Mouse (Mus musculus): ENCODE data around the gene Spef1. TPM values are rescaled to one million over a fixed set of nuclear protein-coding genes. Genes with fewer than 3 reads are reported as not detected.
A peak's percentile ranks its signal among the peaks of the same experiment; 100 is the strongest.

The Spef1 gene
- total RNA-seq, 2 experiments from 2014 or later, result 5.7 to 6.2 TPM

GRCm38 (mm10) chr2:131209125-131209795 is 22.2 kb upstream of the Spef1 start:
- DNase-seq, result peak in 1 of 2 experiments; percentile 22
- intact Hi-C loops (cut with DNase I), result loop anchor here (2.0 kb wide), 2 partner anchors 54 to 114 kb away; partner anchors contain the start of gene Pank2

- intact Hi-C loops (cut with DNase I), result loop anchor here (2.0 kb wide), 2 partner anchors 54 to 114 kb away; partner anchors contain the start of gene Pank2
- DNase-seq, result no peak
Measured at GRCm38 (mm10) chr2:131208356-131208755, 21.3 kb upstream of the Spef1 start.

- intact Hi-C loops (cut with DNase I), result no loop called here
- no peak for DNase-seq
Measured at GRCm38 (mm10) chr2:131206778-131207177, 19.7 kb upstream of the Spef1 start, which contains the start of gene Ap5s1. Gene Ap5s1, plus strand, starts transcription at chr2:131207078.

GRCm38 (mm10) chr2:131205521-131206182 is 18.6 kb upstream of the Spef1 start:
- intact Hi-C loops (cut with DNase I), result no loop called here
- no peak for DNase-seq

GRCm38 (mm10) chr2:131204410-131204981 is 17.4 kb upstream of the Spef1 start:
- intact Hi-C loops (cut with DNase I), result no loop called here
- DNase-seq, result peak; percentile 96 to 97

- peak in 1 of 2 experiments; percentile 27 for DNase-seq
- intact Hi-C loops (cut with DNase I), result no loop called here
Measured at GRCm38 (mm10) chr2:131203816-131204409, 16.8 kb upstream of the Spef1 start.

- intact Hi-C loops (cut with DNase I), result no loop called here
- no peak for DNase-seq
Measured at GRCm38 (mm10) chr2:131201262-131201661, 14.2 kb upstream of the Spef1 start.

- DNase-seq, result no peak
- intact Hi-C loops (cut with DNase I), result no loop called here
Measured at GRCm38 (mm10) chr2:131200710-131201109, 13.6 kb upstream of the Spef1 start.

GRCm38 (mm10) chr2:131196606-131197316 is 9.7 kb upstream of the Spef1 start:
- intact Hi-C loops (cut with DNase I), result no loop called here

GRCm38 (mm10) chr2:131191005-131191390 is 3.9 kb upstream of the Spef1 start:
- intact Hi-C loops (cut with DNase I), result no loop called here
- no peak for DNase-seq

More at GRCm38 (mm10) chr2:131196606-131197316, 9.7 kb upstream of the Spef1 start:
- no peak for DNase-seq

GRCm38 (mm10) chr2:131190344-131191004 is 3.4 kb upstream of the Spef1 start:
- no peak for DNase-seq
- intact Hi-C loops (cut with DNase I), result no loop called here

GRCm38 (mm10) chr2:131189521-131190309 is 2.6 kb upstream of the Spef1 start:
- no peak for DNase-seq
- intact Hi-C loops (cut with DNase I), result no loop called here

GRCm38 (mm10) chr2:131188311-131188710 is 1.2 kb upstream of the Spef1 start:
- no peak for DNase-seq
- intact Hi-C loops (cut with DNase I), result no loop called here

- intact Hi-C loops (cut with DNase I), result no loop called here
- DNase-seq, result no peak
Measured at GRCm38 (mm10) chr2:131187602-131187922, 480 bp upstream of the Spef1 start.

- DNase-seq, result peak in 1 of 2 experiments; percentile 39
- intact Hi-C loops (cut with DNase I), result no loop called here
Measured at GRCm38 (mm10) chr2:131186343-131186742, 739 bp downstream of the Spef1 start.

- intact Hi-C loops (cut with DNase I), result loop anchor here (1.0 to 5.0 kb wide), 3 partner anchors 30 to 232 kb away; no protein-coding TSS in a partner anchor
- peak; percentile 89 for DNase-seq
Measured at GRCm38 (mm10) chr2:131179990-131180587, 7.0 kb downstream of the Spef1 start, which contains the start of gene Cenpb. Gene Cenpb, minus strand, starts transcription at chr2:131180067.

GRCm38 (mm10) chr2:131179246-131179886 is 7.7 kb downstream of the Spef1 start:
- peak; percentile 60 to 71 for DNase-seq

GRCm38 (mm10) chr2:131178828-131179245 is 8.2 kb downstream of the Spef1 start:
- intact Hi-C loops (cut with DNase I), result loop anchor here (5.0 kb wide), 1 partner anchor 233 kb away; no protein-coding TSS in a partner anchor
- DNase-seq, result peak in 1 of 2 experiments; percentile 34

More at GRCm38 (mm10) chr2:131179246-131179886, 7.7 kb downstream of the Spef1 start:
- intact Hi-C loops (cut with DNase I), result loop anchor here (5.0 kb wide), 1 partner anchor 233 kb away; no protein-coding TSS in a partner anchor
